Mouse (Mus musculus) adrenal gland, adult (tissue): ENCODE data around the gene Slc40a1.

ENCODE experiments used
- DNase-seq, 2 experiments: peaks; one replicate each; pipeline ENCODE4 v3.0.0; 2022 to 2023; ENCODE audit warnings: low spot score in 1 of 2; ENCODE audit not compliant: inconsistent age in 2 of 2

Gene Slc40a1

DNA sequence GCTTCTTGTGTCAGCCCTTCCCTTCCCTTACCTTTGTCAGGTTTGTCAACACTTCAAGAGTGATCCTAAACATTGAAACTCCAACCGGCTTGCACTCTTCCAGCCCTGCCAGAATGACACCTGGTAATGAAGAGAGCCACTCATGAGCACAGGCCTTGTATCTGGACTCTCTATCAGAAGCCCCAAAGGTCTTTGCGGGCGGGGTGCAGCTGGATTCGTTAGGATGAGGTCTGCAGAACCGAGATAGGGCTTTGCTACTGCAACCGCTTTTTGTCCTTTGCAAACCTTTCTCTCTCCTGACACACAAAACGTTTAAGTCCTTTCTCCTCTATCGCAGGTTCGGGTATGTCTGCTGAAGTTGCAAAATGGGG lies at the start of gene Slc40a1:
Slc40a1 (minus strand) TSS at position 131 of the 371 bp plus-strand sequence.
- no peak for DNase-seq

DNA sequence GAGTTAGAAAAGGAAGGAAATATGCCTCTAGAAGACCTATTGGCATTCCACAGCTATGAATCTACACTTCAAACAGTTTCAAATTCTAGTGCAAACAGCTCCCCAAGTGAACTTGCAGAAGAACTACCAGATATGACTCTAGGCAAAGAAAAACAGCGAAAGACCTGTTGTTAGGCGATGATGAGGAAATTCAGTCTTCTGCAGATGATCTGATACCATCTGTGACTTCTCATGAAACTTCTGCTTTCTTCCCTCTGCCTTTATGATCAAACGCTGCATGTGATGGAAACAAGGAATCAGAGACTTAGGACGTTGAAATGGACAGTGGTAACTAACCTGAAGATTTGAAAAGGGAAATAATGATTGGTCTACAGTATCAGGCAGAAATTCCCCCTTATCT lies 45.0 kb upstream of the Slc40a1 start:
- no peak for DNase-seq

DNA sequence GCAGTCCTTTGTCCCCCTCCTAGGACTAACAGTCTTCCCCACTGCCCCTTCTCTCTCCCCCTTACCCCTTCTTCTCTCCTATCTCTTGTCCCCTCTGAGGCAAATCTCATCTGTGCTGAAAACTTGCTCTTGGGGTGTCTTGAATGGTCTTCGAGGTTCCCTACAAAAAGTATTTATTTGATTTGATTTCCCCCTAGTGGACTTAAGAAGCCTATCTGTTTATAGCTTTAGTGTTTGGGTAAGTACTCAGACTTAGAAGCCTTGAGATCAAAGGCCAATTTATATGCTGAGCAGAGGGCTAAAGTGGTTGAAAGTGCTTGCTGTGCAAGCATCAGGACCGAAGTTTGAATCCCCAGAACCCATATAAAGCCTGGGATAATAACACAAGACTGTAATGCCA lies 22.7 kb upstream of the Slc40a1 start:
- DNase-seq: peak in 1 of 2 experiments; percentile 66

DNA sequence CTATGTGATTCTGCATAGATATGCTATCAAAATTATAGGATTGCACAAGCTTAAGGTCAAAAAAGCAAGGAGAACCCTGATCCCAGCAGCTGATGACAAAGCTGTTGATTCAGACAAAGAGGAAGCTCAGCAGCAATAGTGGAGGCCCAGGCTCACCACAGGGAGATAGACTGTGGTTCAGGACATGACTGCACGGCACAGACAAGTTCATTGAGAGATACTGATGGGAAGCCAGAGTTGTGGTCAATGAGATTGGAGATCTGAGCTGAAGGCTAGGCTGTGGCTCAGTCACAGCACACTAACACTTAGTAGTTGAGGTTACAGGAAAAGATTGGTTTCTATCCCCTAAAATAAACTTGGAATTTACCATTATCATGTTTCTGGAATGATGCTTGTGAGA lies 21.5 kb upstream of the Slc40a1 start:
- peak in 1 of 2 experiments; percentile 41 for DNase-seq

DNA sequence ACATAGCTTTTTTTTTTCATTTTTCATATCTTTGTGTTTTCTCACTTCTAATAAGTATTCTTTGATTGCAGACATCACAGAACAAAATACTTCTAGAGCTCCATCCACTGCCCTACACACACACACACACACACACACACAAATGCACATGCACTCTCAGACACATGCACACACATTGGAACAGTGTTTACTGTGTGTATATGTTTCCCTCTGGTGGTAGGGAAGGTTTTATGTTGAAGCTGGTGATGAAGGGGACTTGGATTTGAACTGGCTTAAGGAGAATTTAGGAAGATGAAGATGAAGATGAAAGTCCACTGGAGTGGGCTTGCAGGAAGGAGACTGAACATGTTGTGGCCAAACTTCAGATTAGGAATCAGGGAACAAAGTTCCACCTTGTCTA lies 4.8 kb upstream of the Slc40a1 start:
- no peak for DNase-seq

DNA sequence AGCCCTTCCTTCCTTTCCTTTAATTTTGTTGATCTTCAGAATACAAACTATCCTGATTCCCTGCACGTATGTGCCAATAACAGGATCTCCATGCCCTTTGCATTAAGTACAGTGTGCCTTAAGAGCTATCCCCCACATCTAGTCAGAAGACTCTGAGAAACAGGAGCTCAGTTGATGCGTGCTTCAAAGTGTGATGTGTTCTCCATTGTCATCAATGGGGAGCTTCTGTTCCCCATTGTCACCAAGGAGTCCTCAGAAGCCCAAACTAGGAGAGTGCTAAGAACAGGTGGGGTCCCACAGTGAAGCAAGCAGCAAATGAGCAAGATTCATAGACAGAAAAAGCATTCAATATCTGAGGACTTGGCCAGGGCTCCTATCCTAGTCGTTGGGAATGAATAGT lies 588 bp upstream of the Slc40a1 start:
- peak in 1 of 2 experiments; percentile 60 for DNase-seq

DNA sequence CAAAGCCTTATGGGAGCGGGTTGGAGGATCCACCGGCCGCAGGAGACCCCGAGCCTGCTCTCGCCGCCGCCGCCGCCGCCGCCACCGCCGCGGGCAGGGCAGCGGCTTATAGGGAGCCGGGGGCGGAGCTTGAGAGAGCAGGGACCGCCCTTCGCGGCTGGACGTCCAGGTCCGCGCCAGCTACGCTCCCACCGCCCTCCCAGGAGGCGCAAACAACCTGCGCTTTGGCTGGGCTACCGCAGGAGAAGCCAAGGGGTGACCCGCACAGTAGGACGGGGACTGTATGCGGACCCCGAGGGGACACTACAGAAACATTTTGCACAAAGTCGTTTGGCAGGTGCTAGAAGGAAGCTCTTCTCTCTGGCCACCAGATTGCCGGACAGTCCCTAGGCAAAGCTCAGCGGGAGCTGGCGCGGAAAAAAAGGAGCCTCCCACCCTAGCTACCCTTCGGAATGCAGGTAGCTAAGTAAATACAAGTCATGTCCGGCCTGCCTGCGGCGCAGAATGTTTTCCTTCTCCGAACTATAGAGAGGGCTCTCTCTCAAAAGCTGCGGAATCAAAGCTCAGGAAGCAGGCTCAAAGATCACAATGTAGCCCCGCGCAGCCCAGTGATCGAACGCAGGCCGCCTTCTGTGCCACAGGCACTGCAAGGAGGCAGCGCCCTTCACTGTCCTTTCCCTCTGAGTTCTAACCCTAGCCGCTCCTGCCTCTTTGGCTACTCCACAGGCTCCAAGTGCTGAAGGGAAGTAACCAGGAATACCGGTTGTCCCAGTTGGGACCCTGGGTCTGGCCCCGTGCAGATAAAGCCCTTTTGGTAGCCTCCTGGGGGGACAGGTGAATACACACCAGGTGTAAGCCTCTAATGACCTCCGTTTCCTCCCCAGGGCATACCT lies 577 bp downstream of the Slc40a1 start:
- DNase-seq: peak; percentile 87 to 94

DNA sequence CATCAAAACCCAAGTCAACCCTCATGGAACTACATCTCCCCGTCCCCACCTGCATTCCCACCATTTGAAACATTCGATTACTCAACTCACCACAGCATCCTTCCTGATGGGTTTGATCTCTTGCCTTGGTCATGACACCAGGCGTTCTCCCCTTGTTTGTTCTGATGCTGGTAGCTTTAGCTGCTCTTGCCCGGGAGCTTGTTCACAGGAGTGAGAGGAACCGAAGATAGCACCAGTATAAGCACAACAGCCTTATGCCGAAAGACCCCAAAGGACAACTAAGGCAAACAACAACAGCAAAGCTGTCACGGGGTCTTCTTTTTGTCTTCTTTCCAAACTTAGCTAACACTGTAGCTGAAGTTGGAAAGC lies 1.2 kb downstream of the Slc40a1 start:
- DNase-seq: no peak

DNA sequence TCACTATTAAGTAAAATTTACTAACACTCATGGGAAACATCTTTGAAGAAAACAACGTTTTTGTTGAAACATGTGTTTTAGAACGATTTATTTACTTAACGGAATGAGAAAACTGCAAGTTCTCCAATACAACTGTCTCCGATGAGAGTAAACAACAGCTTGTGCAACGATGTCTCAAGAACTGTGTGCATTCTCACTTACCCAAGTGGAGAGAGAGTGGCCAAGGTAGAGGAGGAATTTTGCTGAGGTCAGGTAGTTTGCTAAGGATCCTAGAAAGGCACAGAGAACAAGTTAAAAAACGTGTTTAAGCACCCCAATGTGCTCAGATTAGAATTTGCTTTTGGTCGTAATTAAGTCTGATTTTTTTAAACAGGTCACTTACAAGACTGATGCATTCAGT lies 1.8 kb downstream of the Slc40a1 start:
- DNase-seq: peak in 1 of 2 experiments; percentile 31

DNA sequence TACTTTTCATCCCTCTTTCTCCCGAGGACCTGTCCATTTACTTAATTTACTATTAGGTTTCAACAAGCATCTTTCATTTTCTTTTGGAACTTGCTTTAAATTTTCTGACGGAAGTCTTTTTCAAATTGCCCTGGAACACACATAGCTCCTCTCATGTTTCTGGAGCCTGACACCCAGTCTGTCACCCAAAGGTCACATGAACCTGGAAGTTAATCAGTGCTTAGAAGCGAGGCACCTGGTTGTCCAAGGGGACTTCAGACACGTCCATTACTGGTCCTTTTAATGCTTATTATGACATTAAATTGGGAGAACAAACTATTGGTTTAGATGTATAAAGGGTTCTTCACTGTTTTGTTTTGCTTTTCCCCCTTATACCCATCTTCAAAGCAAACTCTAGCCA lies 3.0 kb downstream of the Slc40a1 start:
- no peak for DNase-seq

DNA sequence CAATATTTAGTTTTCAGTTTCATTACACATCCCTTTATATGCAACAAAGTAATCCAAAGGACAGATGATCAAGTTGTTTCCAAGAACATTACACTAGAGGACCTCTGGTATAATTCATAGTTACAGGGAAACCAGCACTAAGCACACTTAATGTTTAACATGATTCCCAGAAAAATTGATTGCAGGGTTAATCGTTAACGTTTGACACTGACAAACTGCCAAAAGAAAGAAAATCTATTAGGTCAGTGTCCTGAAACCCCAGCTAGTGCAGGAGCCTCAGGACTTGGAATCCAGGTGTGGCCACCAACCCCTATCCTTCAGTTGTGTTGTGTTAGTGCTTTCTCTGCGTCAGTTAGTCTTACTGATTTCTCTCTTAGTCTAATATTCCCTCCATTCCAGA lies 5.6 kb downstream of the Slc40a1 start:
- no peak for DNase-seq

DNA sequence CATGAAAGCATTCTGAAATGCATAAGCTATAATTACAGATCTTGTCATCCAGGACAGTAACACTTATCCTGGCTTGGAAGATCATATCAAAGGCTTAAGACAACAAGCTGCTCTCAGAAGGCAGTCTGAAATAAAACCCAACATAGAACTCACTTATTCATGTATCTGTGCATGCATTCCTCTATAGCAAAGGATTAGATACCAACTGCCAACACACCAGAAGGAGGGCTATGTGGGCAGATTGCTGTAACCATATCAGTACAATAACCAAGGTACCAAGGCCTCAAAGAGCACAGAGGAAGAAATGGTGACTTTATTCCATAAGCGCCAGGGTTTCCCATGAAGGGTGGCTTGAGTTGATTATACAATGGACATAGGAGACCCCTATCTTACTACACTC lies 6.6 kb downstream of the Slc40a1 start:
- no peak for DNase-seq

DNA sequence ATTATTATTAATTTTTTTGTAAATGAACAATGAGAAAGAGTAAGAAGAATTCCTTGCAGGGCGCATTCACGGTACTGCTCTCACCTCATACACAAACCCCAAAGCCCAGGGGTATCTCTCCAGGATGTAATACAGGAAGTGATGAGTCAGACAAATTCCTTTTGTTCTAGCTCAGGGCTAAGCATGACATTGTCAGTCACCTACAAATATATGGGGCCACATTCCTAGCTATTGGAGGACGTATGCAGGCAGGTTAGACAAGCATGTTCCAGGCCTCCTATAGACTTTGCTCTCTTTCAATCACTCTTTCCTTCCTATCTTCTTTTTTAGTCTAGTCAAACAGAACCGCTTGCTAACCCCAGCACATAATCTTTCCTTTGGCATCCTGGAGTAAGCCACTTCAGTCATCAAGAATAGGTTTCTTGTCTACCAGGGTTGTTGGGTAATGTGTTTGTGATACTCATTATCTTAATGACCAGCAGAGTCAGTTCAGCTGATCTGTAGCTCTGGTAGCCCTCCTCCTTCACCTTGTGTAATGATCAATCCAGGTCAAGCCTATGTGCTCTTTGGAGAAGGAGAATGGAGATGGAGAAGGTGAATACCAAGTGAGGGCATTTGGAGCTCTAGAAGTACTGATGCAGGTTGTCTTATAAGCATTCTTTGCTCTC lies 9.1 kb downstream of the Slc40a1 start:
- DNase-seq: no peak

DNA sequence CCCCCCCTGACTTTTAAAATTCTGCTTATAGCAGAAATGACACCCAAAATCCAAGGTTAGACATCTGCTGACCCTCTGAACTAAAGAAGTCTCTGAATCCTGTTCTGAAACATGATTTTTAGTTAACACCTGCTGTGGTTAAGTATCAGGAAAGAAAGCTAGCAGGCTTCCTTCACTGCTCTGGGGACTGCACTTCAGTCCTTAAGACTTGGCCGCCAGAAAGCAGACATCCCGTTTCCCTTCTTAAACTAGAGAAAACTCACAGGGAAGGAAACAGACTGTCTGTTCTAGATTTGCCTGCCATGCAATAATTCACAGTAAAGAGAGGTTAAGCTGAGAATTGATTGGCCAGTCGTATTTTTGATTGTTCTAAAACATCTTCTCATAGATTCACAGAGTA lies 10.1 kb downstream of the Slc40a1 start:
- no peak for DNase-seq

DNA sequence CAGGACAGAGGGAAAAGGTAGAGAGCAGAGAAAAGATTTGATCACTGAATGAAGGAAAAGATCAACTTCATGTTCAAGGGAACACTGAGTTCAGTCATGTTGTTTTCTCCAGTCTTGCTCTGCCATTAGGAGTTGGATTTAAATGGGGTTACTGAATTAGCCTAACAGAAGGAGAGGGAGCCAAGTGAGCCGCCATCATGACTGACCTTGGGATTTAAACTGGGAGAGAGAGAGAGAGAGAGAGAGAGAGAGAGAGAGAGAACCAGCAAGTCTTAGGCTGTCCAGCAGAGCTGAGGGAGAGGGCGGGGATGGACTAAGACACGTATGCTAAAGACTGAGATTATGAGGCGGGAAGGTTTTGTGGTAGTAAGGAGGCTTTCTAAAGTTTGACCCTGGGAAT lies 12.1 kb downstream of the Slc40a1 start:
- DNase-seq: no peak

DNA sequence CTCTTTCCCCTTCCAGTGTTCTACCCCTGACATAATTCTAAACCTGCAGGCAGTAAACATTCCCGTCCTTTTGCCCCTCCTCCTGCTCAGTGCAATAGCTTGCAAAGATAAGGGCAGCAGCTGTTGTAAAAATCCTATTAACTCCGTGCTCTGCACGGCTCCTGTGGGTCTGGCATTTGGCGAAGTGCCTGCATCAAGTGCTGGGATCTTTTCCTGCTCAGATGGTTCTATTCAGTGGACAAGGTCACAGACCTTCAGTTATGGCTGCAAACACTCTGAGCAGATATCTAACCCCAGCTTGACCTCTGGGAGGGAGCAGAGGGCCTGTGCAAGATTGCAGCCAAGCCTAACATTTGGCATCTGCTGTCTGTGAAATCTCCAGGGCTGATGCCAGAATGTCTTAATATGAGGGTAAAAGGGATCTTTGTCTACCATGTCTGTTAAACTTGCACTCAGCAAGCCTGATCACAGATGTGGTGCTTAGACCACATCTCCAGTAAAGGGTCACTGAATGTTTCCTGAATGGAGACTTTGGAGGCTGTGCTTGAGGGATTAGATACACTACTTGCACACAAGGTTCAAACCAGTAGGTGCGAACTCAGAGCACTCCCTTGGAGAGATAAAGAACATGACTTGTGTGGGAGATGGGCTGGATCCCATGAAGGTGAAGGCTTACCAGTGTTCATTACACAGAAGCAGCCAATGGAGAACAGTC lies 21.1 kb downstream of the Slc40a1 start:
- peak; percentile 43 to 75 for DNase-seq

DNA sequence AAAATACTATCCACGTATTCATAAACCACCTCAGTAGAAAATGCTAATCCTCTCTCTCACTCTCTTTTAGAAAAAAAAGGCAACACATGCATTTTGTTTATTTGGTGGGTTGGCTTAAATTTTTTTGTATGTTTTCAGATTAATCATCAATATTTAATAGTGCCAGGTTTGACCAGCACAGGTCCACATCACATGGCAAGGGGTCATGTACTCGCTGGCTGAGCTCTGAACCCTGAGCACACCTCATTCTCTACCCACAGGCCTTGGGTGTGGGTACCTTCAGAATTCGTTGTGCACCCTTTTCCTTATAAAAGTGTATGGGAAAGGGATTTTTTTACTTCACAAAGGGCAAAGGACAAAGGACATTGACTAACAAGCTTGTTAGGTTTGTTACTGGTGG lies 22.2 kb downstream of the Slc40a1 start:
- DNase-seq: no peak

DNA sequence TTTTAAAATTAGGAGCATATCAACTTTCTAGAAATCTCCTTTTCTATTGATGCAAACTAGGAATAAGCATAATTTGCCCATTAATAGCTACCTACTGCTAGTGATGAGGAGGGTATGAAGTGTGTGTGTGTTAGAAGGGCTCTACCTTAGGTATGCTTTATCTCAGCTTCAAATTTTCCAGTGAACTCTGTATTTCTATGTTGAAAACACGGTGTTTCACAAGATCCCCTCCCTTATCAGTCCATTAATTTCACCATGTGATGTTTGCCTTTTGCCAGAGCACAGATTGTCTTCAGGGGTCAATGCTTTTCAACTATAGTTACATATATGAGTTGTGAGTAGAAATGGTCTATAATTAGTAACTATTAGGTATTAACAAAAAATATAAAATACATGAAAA lies 28.3 kb downstream of the Slc40a1 start:
- DNase-seq: no peak

DNA sequence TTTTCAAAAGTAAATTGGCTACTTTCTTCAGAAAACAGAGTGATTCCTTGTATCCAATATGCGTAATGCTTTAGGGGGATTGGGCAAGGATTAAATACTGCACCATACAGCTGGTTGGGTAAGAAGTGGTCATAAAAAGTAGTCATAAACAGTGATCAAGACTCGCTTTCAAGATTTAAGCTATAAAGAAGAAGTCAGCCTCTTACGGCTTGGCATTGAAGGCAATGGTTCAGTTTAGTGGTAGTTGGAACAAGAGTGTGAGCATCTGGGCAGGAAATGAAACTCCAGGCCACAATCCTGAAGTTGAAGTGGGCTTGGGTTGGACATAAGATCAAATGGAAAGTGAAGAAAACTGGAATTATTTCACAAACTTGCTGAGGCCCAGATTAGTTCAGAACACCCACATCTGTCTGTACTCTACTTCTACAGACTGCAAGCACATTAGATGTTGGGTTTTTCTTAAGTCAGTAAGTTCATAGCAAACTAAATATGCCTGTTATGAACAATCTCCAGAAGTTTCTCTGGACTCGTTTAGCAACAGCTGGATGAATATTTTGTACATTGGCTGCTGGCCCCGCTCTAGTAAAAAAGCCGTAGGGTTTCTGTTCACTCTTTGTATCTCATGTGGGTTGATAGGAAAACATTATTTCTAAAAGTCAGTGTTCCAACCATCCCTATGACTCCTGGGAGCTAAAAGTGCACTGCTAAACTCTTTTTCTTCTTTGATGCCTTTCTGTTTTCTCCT lies 32.0 kb downstream of the Slc40a1 start:
- no peak for DNase-seq

DNA sequence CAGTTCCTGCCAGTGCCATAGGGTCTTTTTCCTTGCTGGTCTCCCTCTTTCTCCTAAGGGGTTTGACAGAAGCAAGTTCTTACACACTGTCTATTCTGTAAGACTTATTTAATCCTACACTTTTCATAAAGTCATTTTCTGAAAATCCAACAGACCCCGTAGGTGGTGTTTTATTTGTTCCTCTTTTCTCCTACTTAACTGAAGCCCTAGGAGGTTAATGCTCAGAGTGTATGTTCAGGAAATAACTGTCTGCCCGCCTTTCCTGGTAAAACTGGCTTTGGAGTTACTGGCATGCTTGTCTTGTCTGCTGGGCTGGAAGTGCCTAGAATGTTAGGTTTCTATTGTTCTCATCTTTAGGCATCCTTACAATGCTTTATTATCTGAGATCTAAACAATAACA lies 34.3 kb downstream of the Slc40a1 start:
- no peak for DNase-seq

DNA sequence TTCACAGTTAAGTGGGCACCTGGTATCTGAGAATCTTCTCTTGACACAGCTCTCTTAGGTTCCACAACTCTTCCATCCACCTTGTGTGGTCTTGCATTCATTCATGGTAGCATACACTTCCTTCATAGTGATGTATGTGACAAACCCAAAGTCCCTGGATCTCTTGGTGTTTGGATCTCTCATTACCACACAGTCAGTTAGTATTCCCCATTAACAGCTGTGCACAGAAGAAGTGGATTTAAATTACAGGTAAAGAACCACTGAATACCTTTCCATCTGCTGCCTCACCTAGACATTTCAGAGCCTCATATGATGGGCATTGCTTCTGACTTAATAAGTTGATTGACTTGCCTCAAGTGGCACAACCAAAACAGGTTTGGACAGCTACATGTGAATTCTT lies 36.1 kb downstream of the Slc40a1 start, which contains the start of gene Gm5269:
Gm5269 (minus strand) TSS at position 101 of the 400 bp plus-strand sequence.
- DNase-seq: no peak
